Mouse (Mus musculus) ES-E14 (cell line): ENCODE results near the gene Trmt44. TPM values are rescaled to one million over a fixed set of nuclear protein-coding genes. Genes with fewer than 3 reads are reported as not detected.

ENCODE experiments used
- DNase-seq: peaks from one replicate; pipeline ENCODE4 v3.0.0-alpha.2; 2013; ENCODE audit warnings: low read depth, low spot score
- H3K27ac ChIP-seq: 2 replicates; pipeline ENCODE4 v1.5.1; 2012; ENCODE audit warnings: low read depth, mild to moderate bottlenecking, low read length, moderate library complexity, mixed read lengths; ENCODE audit not compliant: poor library complexity, insufficient read depth, severe bottlenecking
- H3K36me3 ChIP-seq: 2 replicates; pipeline ENCODE4 v1.6.1; 2012; ENCODE audit warnings: mild to moderate bottlenecking, low read length, moderate library complexity, mixed read lengths; ENCODE audit not compliant: control insufficient read depth, poor library complexity, insufficient read depth, severe bottlenecking
- H3K4me1 ChIP-seq, 2 experiments: fragments of 150-350 bp in 1 of 2; sonication (generic) in 1 of 2; 2 replicates each; pipeline ENCODE4 v1.6.1; 2012; ENCODE audit warnings: low read length in 2 of 2, mild to moderate bottlenecking in 1 of 2, mixed read lengths in 1 of 2; ENCODE audit not compliant: control insufficient read depth in 2 of 2, insufficient read depth in 2 of 2, poor library complexity in 1 of 2
- H3K4me3 ChIP-seq, 2 experiments: fragments of 150-350 bp in 1 of 2; sonication (generic) in 1 of 2; 2 replicates each; pipeline ENCODE4 v1.5.1; 2012; ENCODE audit warnings: low read length in 2 of 2, low read depth in 1 of 2, mild to moderate bottlenecking in 1 of 2, mixed read lengths in 1 of 2; ENCODE audit not compliant: insufficient read depth in 1 of 2, poor library complexity in 1 of 2, severe bottlenecking in 1 of 2
- H3K9ac ChIP-seq: 2 replicates; pipeline ENCODE4 v1.6.1; 2012; ENCODE audit warnings: low read depth, mild to moderate bottlenecking, low read length, mixed read lengths; ENCODE audit not compliant: poor library complexity, insufficient read depth, severe bottlenecking
- H3K9me3 ChIP-seq: fragments of 150-350 bp; sonication (generic); 2 replicates; pipeline ENCODE4 v1.6.1; 2012; ENCODE audit warnings: low read depth, mild to moderate bottlenecking, low read length; ENCODE audit not compliant: control insufficient read depth, insufficient read depth
- CHD2 ChIP-seq: IDR thresholded peaks from 2 replicates; pipeline ENCODE4 v1.6.1; 2014; ENCODE audit warnings: mild to moderate bottlenecking, low read depth, low read length, inconsistent platforms
- HCFC1 ChIP-seq: IDR thresholded peaks from 2 replicates; pipeline ENCODE4 v1.6.1; 2012; ENCODE audit warnings: low read length, inconsistent platforms, borderline replicate concordance; ENCODE audit not compliant: insufficient read depth
- MAFK ChIP-seq: IDR thresholded peaks from 2 replicates; pipeline ENCODE4 v1.6.1; 2014; ENCODE audit warnings: mild to moderate bottlenecking, low read depth, low read length, inconsistent platforms; ENCODE audit not compliant: insufficient read depth
- ZC3H11A ChIP-seq: IDR thresholded peaks from 2 replicates; pipeline ENCODE4 v1.6.1; 2012; ENCODE audit warnings: low read depth, mild to moderate bottlenecking, inconsistent platforms, low read length, borderline replicate concordance
- ZNF384 ChIP-seq: IDR thresholded peaks from 2 replicates; pipeline ENCODE4 v1.6.1; 2012; ENCODE audit warnings: low read depth, low read length, inconsistent platforms
- in situ Hi-C, 2 experiments: fragments of 600-800 bp; cut with MboI; formaldehyde crosslinking; loops; one replicate each; pipeline ENCODE4 v1.15.1; 2025; ENCODE audit warnings: low sequenced_read_pairs in 2 of 2, inconsistent platforms in 1 of 2; ENCODE audit not compliant: unreplicated experiment in 2 of 2
- total RNA-seq: library from RNA; depleted of rRNA; stranded (reverse); fragments of 300-350 nt; gene quantifications from 2 replicates; pipeline ENCODE4 v1.2.3, GENCODE M21; 2012

Gene Trmt44
- total RNA-seq, 1 experiment = 15.1 TPM

- in situ Hi-C loops = no loop called here
- peaks cover 0 to 2% of the 10 kb centered on the region in 2 experiments; a peak in 1 of 4 replicates for H3K4me1 ChIP-seq
- no peaks in the 10 kb centered on the region for H3K9me3 ChIP-seq
- no peak overlapping the region for H3K9ac ChIP-seq
- H3K27ac ChIP-seq = no peak overlapping the region
- H3K4me3 ChIP-seq = no peak overlapping the region
- DNase-seq = no peak
- H3K36me3 ChIP-seq = no peaks in the 10 kb centered on the region
- no peak for TF ChIP-seq ZNF384
These were observed 35.1 kb upstream of the Trmt44 start for GRCm38 (mm10) chr5:35609971-35610370.

- no peak overlapping the region for H3K4me3 ChIP-seq
- no peak overlapping the region for H3K9ac ChIP-seq
- H3K9me3 ChIP-seq = no peaks in the 10 kb centered on the region
- peaks cover 0 to 3% of the 10 kb centered on the region in 2 experiments; a peak in 1 of 4 replicates for H3K4me1 ChIP-seq
- H3K36me3 ChIP-seq = no peaks in the 10 kb centered on the region
- TF ChIP-seq MAFK (no peak), ZC3H11A (no peak), CHD2 (no peak), ZNF384 (no peak), HCFC1 (no peak)
- in situ Hi-C loops = no loop called here
- H3K27ac ChIP-seq = no peak overlapping the region
- peak; percentile 70 for DNase-seq
These were observed 34.5 kb upstream of the Trmt44 start for GRCm38 (mm10) chr5:35609381-35609780.

- H3K27ac ChIP-seq = no peak overlapping the region
- in situ Hi-C loops = no loop called here
- no peak for TF ChIP-seq ZC3H11A
These were observed 33.7 kb upstream of the Trmt44 start for GRCm38 (mm10) chr5:35608559-35608958.

GRCm38 (mm10) chr5:35607784-35608183 lies 32.9 kb upstream of the Trmt44 start:
- Histone ChIP-seq H3K9me3 (no peaks in the 10 kb centered on the region), H3K9ac (no peak overlapping the region), H3K4me1 (peaks cover 0 to 4% of the 10 kb centered on the region in 2 experiments; a peak in 1 of 4 replicates), H3K36me3 (no peaks in the 10 kb centered on the region), H3K27ac (no peak overlapping the region), H3K4me3 (no peak overlapping the region)
- in situ Hi-C loops = no loop called here
- no peak for DNase-seq
- TF ChIP-seq ZC3H11A = no peak
- no peak for TF ChIP-seq CHD2
- TF ChIP-seq MAFK = no peak
- no peak for TF ChIP-seq HCFC1
- TF ChIP-seq ZNF384 = no peak

More at GRCm38 (mm10) chr5:35608559-35608958, 33.7 kb upstream of the Trmt44 start:
- H3K4me1 ChIP-seq = peaks cover 0 to 4% of the 10 kb centered on the region in 2 experiments; a peak in 1 of 4 replicates
- H3K9me3 ChIP-seq = no peaks in the 10 kb centered on the region
- no peak for DNase-seq
- H3K4me3 ChIP-seq = no peak overlapping the region
- no peaks in the 10 kb centered on the region for H3K36me3 ChIP-seq
- no peak overlapping the region for H3K9ac ChIP-seq

GRCm38 (mm10) chr5:35606800-35607199 lies 31.9 kb upstream of the Trmt44 start:
- in situ Hi-C loops = no loop called here
- Histone ChIP-seq H3K4me3 (no peak overlapping the region), H3K27ac (no peak overlapping the region; the same call in 1 of the 2 replicates), H3K4me1 (peaks cover 0 to 4% of the 10 kb centered on the region in 2 experiments; a peak in 1 of 4 replicates), H3K9me3 (no peaks in the 10 kb centered on the region), H3K36me3 (no peaks in the 10 kb centered on the region), H3K9ac (no peak overlapping the region)
- TF ChIP-seq CHD2 (no peak), ZNF384 (no peak), HCFC1 (no peak), ZC3H11A (no peak), MAFK (no peak)
- DNase-seq = no peak
